Mouse (Mus musculus): ENCODE measurements around the gene Snupn. TPM values are rescaled to one million over a fixed set of nuclear protein-coding genes. Genes with fewer than 3 reads are reported as not detected.
"Not testable (repeated sequence)": the region's sequence is repeated elsewhere in the genome, so short reads cannot be mapped to it uniquely, and the experiment has no call there.

The Snupn gene
- polyA plus RNA-seq, 2 experiments, result 4.6 to 8.7 TPM

DNA sequence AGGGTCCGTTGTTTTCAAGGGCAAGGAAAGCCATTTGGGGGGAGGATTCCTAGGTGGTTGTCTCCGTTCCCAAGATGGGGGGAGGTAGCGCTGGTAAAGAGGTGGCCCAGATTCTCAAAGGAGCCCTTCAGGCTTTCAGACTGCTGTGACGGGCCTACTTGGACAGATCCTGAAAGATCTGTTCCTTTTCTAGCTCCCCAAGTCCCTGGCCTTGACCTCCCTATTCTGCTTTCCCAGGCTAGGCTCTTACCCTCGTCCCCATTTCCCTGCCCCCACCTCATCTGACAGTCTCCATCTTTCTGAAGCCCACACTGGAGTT is 45.3 kb downstream of the Snupn start:
- Histone ChIP-seq H3K4me3 (ENCODE audit: insufficient read depth in 1 of 2, low read depth in 2 of 2, low read length in 2 of 2) (peak overlapping the region; percentile 78 to 79), H3K27me3 (ENCODE audit: control insufficient read depth, insufficient read depth, low read length) (peaks cover 7% of the 10 kb centered on the region), H3K27ac (no peak overlapping the region), H3K9me3 (ENCODE audit: control insufficient read depth, low read length) (no peaks in the 10 kb centered on the region), H3K4me2 (ENCODE audit: low read depth) (peak overlapping the region; percentile 84), H3K9ac (replicated peaks) (peak overlapping the region; percentile 77), H3K4me1 (replicated peaks; ENCODE audit: control insufficient read depth in 2 of 2, insufficient read depth in 2 of 2, low read length in 1 of 2) (peaks cover 0 to 5% of the 10 kb centered on the region in 2 experiments; a peak in 2 of 4 replicates), H3K36me3 (replicated peaks; ENCODE audit: control insufficient read depth, insufficient read depth, low read depth) (no peaks in the 10 kb centered on the region)
- TF ChIP-seq CTCF (IDR thresholded peaks at IDR 0.05; ENCODE audit: low read depth) (no peak), EP300 (IDR thresholded peaks at IDR 0.05; ENCODE audit: low read depth) (no peak)
- ATAC-seq (ENCODE audit: insufficient read depth) (no peak), DNase-seq (ENCODE audit: low read depth in 3 of 3, low spot score in 3 of 3) (no peak)
- 3% methylated on average over 5 of the region's 5 CpGs for WGBS (ENCODE audit: insufficient replicate concordance)

DNA sequence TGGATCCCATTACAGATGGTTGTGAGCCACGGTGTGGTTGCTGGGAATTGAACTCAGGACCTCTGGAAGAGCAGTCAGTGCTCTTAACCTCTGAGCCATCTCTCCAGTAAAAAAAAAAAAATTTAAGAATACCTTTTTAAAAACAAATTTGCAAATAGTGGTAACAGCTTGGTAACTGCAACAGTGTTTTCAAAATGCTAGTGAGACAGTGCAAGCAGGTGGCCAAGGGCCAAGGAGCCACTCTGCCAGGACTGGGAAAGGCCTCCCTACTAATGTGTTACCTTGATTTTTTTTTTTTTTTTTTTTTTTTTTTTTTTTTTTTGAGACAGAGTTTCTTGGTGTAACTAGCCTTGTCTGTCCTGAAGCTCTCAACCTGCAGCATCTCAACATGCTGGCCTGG is 46.5 kb downstream of the Snupn start:
- H3K9ac ChIP-seq (replicated peaks); DNase-seq (ENCODE audit: low read depth in 3 of 3, low spot score in 3 of 3); H3K9me3 ChIP-seq (ENCODE audit: control insufficient read depth, low read length); H3K27ac ChIP-seq; H3K4me2 ChIP-seq (ENCODE audit: low read depth); H3K4me3 ChIP-seq (ENCODE audit: insufficient read depth in 1 of 2, low read depth in 2 of 2, low read length in 2 of 2); H3K27me3 ChIP-seq (ENCODE audit: control insufficient read depth, insufficient read depth, low read length); H3K36me3 ChIP-seq (replicated peaks; ENCODE audit: control insufficient read depth, insufficient read depth, low read depth); H3K4me1 ChIP-seq (replicated peaks; ENCODE audit: control insufficient read depth in 2 of 2, insufficient read depth in 2 of 2, low read length in 1 of 2); ATAC-seq (ENCODE audit: insufficient read depth): not testable (repeated sequence)
- 74% methylated on average over 1 of the region's 1 CpGs for WGBS (ENCODE audit: insufficient replicate concordance)

DNA sequence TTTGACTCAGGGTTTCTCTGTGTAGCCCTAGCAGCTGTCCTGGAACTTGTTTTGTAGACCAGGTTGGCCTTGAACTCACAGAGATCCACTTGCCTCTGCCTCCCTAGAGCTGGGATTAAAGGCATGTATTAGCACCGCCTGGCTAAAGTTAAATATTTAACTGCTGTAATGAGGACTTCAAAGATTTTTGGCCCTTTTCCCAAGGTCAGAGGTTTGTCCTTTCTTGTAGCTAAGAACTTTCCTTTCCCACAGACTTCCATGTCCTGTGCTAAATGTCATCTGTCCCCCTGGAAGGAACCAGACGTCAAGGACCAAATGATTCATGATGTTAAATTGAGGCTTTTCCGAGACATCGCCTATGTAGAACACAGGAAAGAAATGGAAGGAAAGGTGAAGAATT is 52.3 kb downstream of the Snupn start:
- Histone ChIP-seq H3K36me3 (replicated peaks; ENCODE audit: control insufficient read depth, insufficient read depth, low read depth) (no peaks in the 10 kb centered on the region), H3K27me3 (ENCODE audit: control insufficient read depth, insufficient read depth, low read length) (no peaks in the 10 kb centered on the region), H3K27ac (no peak overlapping the region), H3K4me1 (replicated peaks; ENCODE audit: control insufficient read depth in 2 of 2, insufficient read depth in 2 of 2, low read length in 1 of 2) (no peaks in the 10 kb centered on the region), H3K4me2 (ENCODE audit: low read depth) (no peak overlapping the region), H3K4me3 (ENCODE audit: insufficient read depth in 1 of 2, low read depth in 2 of 2, low read length in 2 of 2) (no peak overlapping the region), H3K9me3 (ENCODE audit: control insufficient read depth, low read length) (no peaks in the 10 kb centered on the region), H3K9ac (replicated peaks) (no peak overlapping the region)
- 61% methylated on average over 4 of the region's 4 CpGs for WGBS (ENCODE audit: insufficient replicate concordance)
- ATAC-seq (ENCODE audit: insufficient read depth) (no peak), DNase-seq (ENCODE audit: low read depth in 3 of 3, low spot score in 3 of 3) (no peak)
- TF ChIP-seq EP300 (IDR thresholded peaks at IDR 0.05; ENCODE audit: low read depth), result no peak
- no peak for TF ChIP-seq CTCF (IDR thresholded peaks at IDR 0.05; ENCODE audit: low read depth)

DNA sequence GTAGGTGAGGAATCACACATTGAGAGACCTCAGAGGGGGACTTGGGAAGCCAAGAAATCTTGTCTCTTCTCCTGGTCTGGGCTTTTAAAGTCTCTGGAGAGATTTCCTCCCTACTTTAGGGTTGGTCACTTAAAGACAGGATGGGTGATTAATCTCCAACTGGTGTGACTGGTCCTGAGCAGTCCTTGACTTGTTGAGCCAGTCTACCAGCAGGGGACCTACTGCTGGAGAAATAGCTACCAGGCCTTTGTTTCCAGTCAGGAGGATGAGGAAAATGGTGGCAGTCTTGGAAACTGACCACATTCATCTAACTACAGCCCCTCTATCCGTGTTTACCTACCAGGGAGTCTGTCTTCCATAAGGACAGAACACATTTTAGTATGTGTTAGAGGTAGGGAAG is 61.7 kb downstream of the Snupn start:
- WGBS (ENCODE audit: insufficient replicate concordance), result 69% methylated on average over 1 of the region's 1 CpGs

DNA sequence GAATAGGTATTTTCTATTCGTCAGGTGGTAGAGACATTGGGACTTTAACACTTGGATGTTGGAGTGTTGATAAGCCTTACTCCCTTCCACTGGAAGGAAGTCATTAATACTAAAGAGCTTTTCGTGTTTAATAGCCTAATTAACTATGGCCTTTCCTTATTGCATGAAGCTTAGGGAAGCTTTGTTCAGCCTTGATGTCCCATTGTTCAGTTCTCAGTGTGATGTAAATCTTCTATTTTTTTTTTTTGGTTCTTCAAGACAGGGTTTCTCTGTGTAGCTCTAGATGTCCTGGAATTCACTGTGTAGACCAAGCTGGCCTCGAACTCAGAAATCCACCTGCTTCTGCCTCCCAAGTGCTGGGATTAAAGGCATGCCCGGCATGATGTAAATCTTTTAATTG is 62.2 kb downstream of the Snupn start:
- 60% methylated on average over 4 of the region's 4 CpGs for WGBS (ENCODE audit: insufficient replicate concordance)
- TF ChIP-seq EP300 (IDR thresholded peaks at IDR 0.05; ENCODE audit: low read depth) (no peak), CTCF (IDR thresholded peaks at IDR 0.05; ENCODE audit: low read depth) (no peak)

More for the DNA sequence above, 61.7 kb downstream of the Snupn start:
- H3K4me3 ChIP-seq (ENCODE audit: insufficient read depth in 1 of 2, low read depth in 2 of 2, low read length in 2 of 2), result no peak overlapping the region
- ATAC-seq (ENCODE audit: insufficient read depth) (no peak), DNase-seq (ENCODE audit: low read depth in 3 of 3, low spot score in 3 of 3) (no peak)
- TF ChIP-seq CTCF (IDR thresholded peaks at IDR 0.05; ENCODE audit: low read depth) (no peak), EP300 (IDR thresholded peaks at IDR 0.05; ENCODE audit: low read depth) (no peak)
- H3K27ac ChIP-seq, result no peak overlapping the region
- H3K27me3 ChIP-seq (ENCODE audit: control insufficient read depth, insufficient read depth, low read length), result no peaks in the 10 kb centered on the region
- H3K36me3 ChIP-seq (replicated peaks; ENCODE audit: control insufficient read depth, insufficient read depth, low read depth), result no peaks in the 10 kb centered on the region
- no peak overlapping the region for H3K4me2 ChIP-seq (ENCODE audit: low read depth)
- H3K9me3 ChIP-seq (ENCODE audit: control insufficient read depth, low read length), result no peaks in the 10 kb centered on the region
- H3K4me1 ChIP-seq (replicated peaks; ENCODE audit: control insufficient read depth in 2 of 2, insufficient read depth in 2 of 2, low read length in 1 of 2), result no peaks in the 10 kb centered on the region
- no peak overlapping the region for H3K9ac ChIP-seq (replicated peaks)

DNA sequence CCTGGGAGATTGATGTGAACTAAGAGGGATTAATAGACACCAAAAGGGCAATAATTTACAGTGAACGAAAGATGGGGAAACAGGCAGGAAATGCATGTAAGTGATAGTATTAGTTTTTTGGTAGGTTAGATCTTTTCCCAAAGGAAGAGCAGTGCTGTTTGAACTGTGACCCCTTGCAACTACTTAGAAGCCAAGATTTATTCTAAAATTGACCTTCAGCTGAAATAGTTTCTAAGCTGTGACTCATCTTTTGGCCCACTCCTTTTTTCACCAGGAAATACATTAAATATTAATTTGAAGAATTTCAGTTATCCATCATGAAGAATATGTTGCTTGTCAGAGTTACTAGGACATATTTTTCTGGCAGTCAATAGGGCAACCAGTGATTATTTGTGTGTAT is 63.1 kb downstream of the Snupn start:
- no peak for ATAC-seq (ENCODE audit: insufficient read depth)

More for the DNA sequence above, 62.2 kb downstream of the Snupn start:
- no peaks in the 10 kb centered on the region for H3K36me3 ChIP-seq (replicated peaks; ENCODE audit: control insufficient read depth, insufficient read depth, low read depth)
- no peak overlapping the region for H3K4me3 ChIP-seq (ENCODE audit: insufficient read depth in 1 of 2, low read depth in 2 of 2, low read length in 2 of 2)
- DNase-seq (ENCODE audit: low read depth in 3 of 3, low spot score in 3 of 3) (no peak), ATAC-seq (ENCODE audit: insufficient read depth) (no peak)
- H3K4me2 ChIP-seq (ENCODE audit: low read depth), result no peak overlapping the region
- H3K9ac ChIP-seq (replicated peaks), result no peak overlapping the region
- H3K27me3 ChIP-seq (ENCODE audit: control insufficient read depth, insufficient read depth, low read length), result no peaks in the 10 kb centered on the region
- H3K4me1 ChIP-seq (replicated peaks; ENCODE audit: control insufficient read depth in 2 of 2, insufficient read depth in 2 of 2, low read length in 1 of 2), result no peaks in the 10 kb centered on the region
- H3K27ac ChIP-seq, result no peak overlapping the region
- no peaks in the 10 kb centered on the region for H3K9me3 ChIP-seq (ENCODE audit: control insufficient read depth, low read length)

More for the DNA sequence above, 63.1 kb downstream of the Snupn start:
- Histone ChIP-seq H3K4me2 (ENCODE audit: low read depth) (no peak overlapping the region), H3K4me1 (replicated peaks; ENCODE audit: control insufficient read depth in 2 of 2, insufficient read depth in 2 of 2, low read length in 1 of 2) (no peaks in the 10 kb centered on the region), H3K9ac (replicated peaks) (no peak overlapping the region), H3K9me3 (ENCODE audit: control insufficient read depth, low read length) (no peaks in the 10 kb centered on the region), H3K4me3 (ENCODE audit: insufficient read depth in 1 of 2, low read depth in 2 of 2, low read length in 2 of 2) (no peak overlapping the region), H3K27ac (no peak overlapping the region), H3K27me3 (ENCODE audit: control insufficient read depth, insufficient read depth, low read length) (no peaks in the 10 kb centered on the region), H3K36me3 (replicated peaks; ENCODE audit: control insufficient read depth, insufficient read depth, low read depth) (no peaks in the 10 kb centered on the region)
- WGBS (ENCODE audit: insufficient replicate concordance), result 69% methylated on average over 1 of the region's 1 CpGs
- TF ChIP-seq EP300 (IDR thresholded peaks at IDR 0.05; ENCODE audit: low read depth) (no peak), CTCF (IDR thresholded peaks at IDR 0.05; ENCODE audit: low read depth) (no peak)
- DNase-seq (ENCODE audit: low read depth in 3 of 3, low spot score in 3 of 3), result no peak

All from liver, embryonic 14.5 days (tissue).